Mouse (Mus musculus) heart, postnatal 4 days (tissue): ENCODE measurements around the gene Kcna7. TPM values are rescaled to one million over a fixed set of nuclear protein-coding genes. Genes with fewer than 3 reads are reported as not detected.
A peak's percentile ranks its signal among the peaks of the same experiment; 100 is the strongest.

Experiments used
- DNase-seq: peaks from one replicate; pipeline ENCODE4 v3.0.0; 2021
- total RNA-seq, 2 experiments: library from RNA; stranded (reverse); gene quantifications; 2 replicates each; pipeline ENCODE4 v1.2.3; 2021

Kcna7 gene
- total RNA-seq, 2 experiments from 2014 or later = 0.43 to 0.59 TPM

GRCm38 (mm10) chr7:45421194-45421593 lies 15.7 kb downstream of the Kcna7 start:
- no peak for DNase-seq

GRCm38 (mm10) chr7:45426556-45426955 lies 21.1 kb downstream of the Kcna7 start:
- DNase-seq = no peak

- no peak for DNase-seq
Measured at GRCm38 (mm10) chr7:45433835-45434202, 28.4 kb downstream of the Kcna7 start.

GRCm38 (mm10) chr7:45434203-45435015 lies 29.0 kb downstream of the Kcna7 start, which contains the start of gene Gys1:
Gene Gys1, plus strand, starts transcription at chr7:45434844.
- peak; percentile 100 for DNase-seq

GRCm38 (mm10) chr7:45435038-45435437 lies 29.6 kb downstream of the Kcna7 start:
- no peak for DNase-seq

GRCm38 (mm10) chr7:45436444-45436843 lies 31.0 kb downstream of the Kcna7 start:
- no peak for DNase-seq

- no peak for DNase-seq
Measured at GRCm38 (mm10) chr7:45437046-45437445, 31.6 kb downstream of the Kcna7 start.

GRCm38 (mm10) chr7:45437521-45438276 lies 32.2 kb downstream of the Kcna7 start, which contains the start of gene Ruvbl2:
Gene Ruvbl2, minus strand, starts transcription at chr7:45438096.
- DNase-seq = peak; percentile 36

GRCm38 (mm10) chr7:45443526-45444420 lies 38.3 kb downstream of the Kcna7 start:
- no peak for DNase-seq

- no peak for DNase-seq
Measured at GRCm38 (mm10) chr7:45446589-45446988, 41.1 kb downstream of the Kcna7 start.

- peak; percentile 52 for DNase-seq
Measured at GRCm38 (mm10) chr7:45447325-45447990, 42.0 kb downstream of the Kcna7 start.

- DNase-seq = no peak
Measured at GRCm38 (mm10) chr7:45449974-45450373, 44.5 kb downstream of the Kcna7 start.

GRCm38 (mm10) chr7:45451344-45451982 lies 46.0 kb downstream of the Kcna7 start:
- peak; percentile 90 for DNase-seq

- DNase-seq = no peak
Measured at GRCm38 (mm10) chr7:45454971-45455370, 49.5 kb downstream of the Kcna7 start.

- no peak for DNase-seq
Measured at GRCm38 (mm10) chr7:45455932-45456696, 50.7 kb downstream of the Kcna7 start.

- DNase-seq = no peak
Measured at GRCm38 (mm10) chr7:45456721-45457203, 51.3 kb downstream of the Kcna7 start.

- no peak for DNase-seq
Measured at GRCm38 (mm10) chr7:45457204-45458060, 52.0 kb downstream of the Kcna7 start.

GRCm38 (mm10) chr7:45458748-45459563 lies 53.5 kb downstream of the Kcna7 start:
- peak; percentile 90 for DNase-seq
